Mouse (Mus musculus) cerebellum, postnatal 25 days (tissue): ENCODE measurements around the gene Ociad1.
A peak's percentile ranks its signal among the peaks of the same experiment; 100 is the strongest.

Experiments used
- DNase-seq, 2 experiments: peaks; one replicate each; pipeline ENCODE4 v3.0.0; 2021; ENCODE audit warnings: mixed read lengths in 2 of 2

The Ociad1 gene

GRCm38 (mm10) chr5:73339779-73340722 is 47.5 kb downstream of the Ociad1 start:
- no peak for DNase-seq

DNA sequence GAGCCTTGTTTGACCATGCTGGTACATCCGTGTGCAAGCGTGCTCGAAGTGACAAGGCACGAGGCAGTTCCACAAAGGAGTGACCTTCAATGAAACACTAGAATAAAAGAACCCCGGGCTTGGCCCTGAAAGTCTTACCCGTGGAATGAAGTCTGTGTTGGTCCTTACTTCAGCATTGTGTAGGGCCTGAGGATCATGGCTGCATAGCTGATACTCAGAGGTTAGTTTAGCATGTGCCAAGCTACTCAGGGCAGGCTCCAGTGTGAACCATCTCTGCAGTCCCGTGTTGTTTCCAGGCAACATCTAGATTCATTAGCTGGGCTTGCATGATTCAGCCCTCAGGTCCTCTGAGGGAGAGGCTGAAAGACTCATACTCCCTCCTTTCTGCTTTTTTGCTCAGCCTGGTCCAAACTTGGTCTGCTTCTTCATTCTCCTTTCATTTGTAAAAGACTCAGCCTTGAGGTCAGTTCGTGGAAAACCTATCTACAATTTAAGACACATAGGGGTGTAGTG is 48.2 kb downstream of the Ociad1 start, which contains the start of gene Ociad2:
Gene Ociad2, minus strand, starts transcription at position 306 of the 513 bp plus-strand sequence.
- DNase-seq, result no peak

GRCm38 (mm10) chr5:73342701-73343355 is 50.2 kb downstream of the Ociad1 start:
- no peak for DNase-seq

DNA sequence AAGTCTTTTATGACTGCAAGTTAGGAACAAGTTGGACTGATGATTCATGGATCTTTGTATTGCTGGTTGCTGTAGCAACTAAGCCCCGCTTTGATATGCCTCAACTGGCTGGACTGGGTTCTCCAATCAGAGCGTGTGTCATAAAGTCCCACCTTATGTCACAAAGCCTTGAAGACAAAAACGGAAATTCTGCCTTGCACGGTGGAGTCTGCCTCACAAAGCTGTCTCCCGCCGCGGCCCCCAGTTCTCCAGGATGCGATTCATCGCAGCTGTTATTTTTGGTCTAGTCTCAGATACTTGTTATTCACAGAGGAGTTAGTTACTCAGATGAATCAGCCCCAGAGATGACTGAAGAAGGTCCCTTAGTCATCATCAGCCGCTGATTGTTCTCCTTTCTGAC is 51.7 kb downstream of the Ociad1 start:
- no peak for DNase-seq

DNA sequence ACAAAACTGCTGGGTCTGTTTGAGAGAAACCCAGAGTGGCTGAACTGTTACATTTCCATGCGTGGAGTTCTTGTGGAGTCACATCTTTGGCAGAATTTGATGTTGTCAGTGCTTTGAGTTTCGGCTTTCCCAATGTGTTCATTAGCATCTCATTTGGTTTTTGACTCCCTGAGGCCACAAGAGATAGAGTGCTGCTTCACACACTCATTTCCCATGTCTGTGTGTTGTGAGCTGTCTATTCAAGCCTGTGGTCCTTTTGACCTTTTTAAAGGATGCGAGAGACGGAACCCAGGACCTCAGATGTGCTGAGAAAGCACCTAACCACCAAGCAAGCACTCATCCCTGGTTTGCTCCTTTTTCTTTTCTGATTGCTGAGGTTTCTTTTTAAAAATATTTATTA is 52.7 kb downstream of the Ociad1 start:
- DNase-seq, result no peak

DNA sequence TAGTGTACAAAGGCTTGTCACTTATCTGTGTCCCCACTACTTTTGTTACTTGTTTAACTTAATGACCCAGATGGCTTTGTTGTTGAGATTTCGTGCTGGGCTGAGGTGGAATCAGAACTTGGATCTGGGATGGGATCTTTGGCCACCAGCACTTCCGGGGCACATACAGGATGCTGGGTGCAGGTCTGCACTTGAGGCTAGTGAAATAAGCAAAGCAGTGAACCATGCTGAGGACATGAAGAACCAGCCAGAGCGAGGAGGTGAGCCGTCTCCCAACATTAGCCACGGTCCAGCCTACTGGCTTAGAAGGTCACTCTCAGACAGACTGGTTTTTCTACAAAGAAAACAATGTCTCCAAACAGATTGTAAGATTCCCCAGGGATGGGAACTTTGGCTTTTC is 56.9 kb downstream of the Ociad1 start:
- no peak for DNase-seq

- no peak for DNase-seq
Observed at GRCm38 (mm10) chr5:73351796-73352195, 59.2 kb downstream of the Ociad1 start.

- peak in 1 of 2 experiments; percentile 29 for DNase-seq
Observed at GRCm38 (mm10) chr5:73353519-73353918, 60.9 kb downstream of the Ociad1 start.

GRCm38 (mm10) chr5:73353978-73354377 is 61.4 kb downstream of the Ociad1 start:
- DNase-seq, result no peak

DNA sequence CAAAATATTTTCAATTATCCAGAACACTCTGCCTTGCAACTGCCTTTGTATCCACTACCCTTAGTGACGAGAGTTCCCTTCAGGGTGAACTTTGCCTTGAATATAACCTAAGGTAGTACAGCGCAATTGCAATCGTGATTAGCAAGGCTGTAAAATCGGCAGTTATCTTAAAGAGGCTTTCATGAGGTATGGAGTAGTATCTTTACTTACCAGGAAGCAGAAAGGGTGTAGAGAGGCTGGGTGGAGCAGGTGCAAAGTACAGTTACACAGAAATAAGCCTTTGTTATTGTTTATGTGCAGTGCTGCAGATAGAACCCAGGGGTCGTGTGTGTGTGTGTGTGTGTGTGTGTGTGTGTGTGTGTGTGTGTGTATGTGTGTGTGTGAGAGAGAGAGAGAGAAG is 62.8 kb downstream of the Ociad1 start:
- DNase-seq, result no peak

DNA sequence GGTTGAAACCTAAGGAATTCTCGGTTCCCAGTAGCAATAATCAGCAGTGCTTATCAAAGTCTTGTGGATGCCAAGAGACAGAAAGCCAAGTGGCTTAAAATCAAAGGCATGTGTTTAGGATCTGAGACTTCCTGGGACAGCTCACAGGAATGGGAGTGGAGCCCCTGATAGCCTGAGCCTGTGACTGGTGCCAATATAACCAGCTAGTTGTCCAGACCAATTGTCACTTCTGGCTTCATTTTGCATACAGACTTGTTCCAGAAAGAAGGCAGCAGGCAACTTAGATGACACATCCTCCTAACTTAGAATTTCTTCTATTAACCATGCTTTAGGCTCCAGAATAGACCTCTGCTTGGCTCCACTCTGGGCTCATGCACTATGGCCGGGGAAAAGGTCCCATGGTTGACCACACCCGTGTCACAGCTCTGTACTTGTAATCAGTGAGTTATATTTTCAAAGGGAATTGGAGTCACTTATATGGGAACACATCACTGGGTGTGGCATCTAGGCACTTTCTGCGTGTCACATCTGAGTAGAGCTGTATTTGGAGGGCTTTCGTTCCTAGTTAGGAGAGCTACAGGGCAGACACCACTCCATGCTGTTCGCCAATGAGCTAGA is 66.7 kb downstream of the Ociad1 start:
- DNase-seq, result no peak

DNA sequence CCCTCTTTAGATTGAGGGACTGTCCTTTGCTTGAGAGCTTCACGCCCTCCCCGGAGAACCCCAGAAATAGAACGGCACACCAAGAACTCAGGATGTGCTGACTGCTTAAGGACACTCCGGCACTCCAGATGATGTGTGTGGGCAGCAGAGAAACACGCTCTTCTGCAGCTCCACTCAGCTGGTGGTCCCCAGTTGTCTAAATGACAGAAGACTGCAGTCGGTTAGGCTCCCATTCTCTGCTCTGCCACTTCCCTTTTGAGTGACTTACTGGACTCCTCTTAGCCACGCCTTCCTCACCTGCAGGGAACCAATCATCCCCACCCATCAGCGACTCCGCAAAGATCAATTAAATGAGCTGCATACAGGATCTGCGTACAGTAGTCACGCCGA is 67.2 kb downstream of the Ociad1 start:
- DNase-seq, result no peak

DNA sequence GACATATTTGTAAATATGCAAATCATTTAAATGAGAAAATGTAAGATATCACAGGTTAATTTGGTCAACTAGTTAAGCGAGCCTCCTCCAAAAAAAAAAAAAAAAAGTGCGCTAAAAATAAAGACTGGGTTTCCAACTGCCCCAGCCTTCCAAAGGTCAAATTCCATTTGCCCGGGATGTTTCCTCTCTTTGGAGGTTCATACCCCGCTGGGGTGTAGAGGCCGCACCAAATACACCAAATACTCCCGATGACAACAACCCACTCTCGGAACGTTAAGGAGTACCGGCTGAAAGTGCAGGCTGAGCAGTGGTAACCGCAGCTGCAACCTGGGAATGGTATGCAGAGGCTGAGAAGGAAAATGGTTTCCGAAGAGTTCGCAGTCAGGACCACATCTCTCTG is 67.7 kb downstream of the Ociad1 start:
- DNase-seq, result no peak

DNA sequence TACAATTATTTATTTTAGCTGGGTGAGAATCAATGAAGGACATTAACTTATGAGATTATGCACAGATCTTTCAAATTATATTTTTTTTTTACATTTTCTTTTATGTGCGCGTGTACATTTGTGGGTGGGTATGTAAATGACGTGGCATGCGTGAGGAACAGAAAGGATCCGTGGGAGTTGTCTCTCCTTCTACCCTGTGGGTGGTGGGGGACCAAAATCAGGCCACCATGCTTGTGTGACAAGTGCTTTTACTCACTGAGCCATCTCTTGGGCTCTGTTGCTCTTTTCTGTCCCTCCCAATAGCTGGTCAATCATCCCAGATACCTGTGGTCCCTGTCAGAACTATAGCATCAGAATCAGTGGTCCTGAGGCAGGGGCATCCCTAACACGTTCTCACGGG is 69.8 kb downstream of the Ociad1 start:
- DNase-seq, result no peak

DNA sequence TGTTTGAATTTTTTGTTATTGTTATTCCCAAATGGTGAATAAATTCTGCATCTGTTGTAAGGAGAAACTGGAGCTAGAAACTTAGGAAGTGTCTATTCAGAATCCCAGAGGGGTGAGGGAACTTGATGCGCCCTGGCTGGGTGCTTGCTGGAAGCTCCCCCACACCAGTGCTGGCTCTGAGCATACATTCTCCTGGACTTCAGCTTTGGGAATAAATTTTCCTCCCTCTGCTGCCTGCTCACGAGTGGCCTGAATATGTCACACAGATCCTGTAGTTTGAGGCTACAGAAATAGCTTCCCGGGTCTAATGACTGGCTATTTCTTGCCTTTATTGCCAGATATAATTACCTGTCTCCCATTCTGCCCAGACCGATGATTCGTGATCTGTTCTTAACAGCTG is 70.2 kb downstream of the Ociad1 start:
- no peak for DNase-seq
